Mouse (Mus musculus): ENCODE measurements around the gene Hs1bp3.

DNA sequence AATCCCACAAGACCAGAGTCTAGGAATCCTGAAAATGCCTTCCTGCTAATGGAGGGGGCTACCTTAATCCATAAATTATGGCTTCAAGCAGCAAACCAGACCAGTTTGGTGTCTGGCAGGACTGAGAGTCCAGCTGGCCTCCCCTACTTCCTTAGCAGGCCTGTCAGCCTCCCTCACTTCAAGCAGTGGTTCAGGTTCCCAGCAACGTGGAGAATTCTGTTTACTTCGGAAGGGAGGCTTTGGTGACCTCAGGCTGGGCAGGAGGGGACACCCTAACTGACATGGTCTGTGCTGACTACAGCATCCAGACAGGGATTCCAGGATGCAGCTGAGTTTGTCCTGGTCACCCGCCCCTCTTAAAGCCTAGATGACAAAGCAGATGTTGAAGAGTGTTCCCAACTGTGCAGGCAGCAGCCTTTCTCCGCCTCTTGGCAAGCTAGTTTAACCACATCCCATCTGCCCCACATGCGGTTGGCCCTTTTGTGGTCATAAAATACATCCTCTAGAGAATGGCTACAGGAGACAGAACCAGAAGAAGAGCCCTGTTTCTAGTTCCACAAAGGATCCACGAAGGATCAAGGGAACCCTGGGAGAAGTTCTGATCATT, 17.8 kb upstream of the Hs1bp3 start:
- no peak for TF ChIP-seq CTCF (conservative IDR thresholded peaks at IDR 0.05; ENCODE audit: low read length)
- no peak for TF ChIP-seq NANOG (IDR thresholded peaks at IDR 0.05; ENCODE audit: borderline replicate concordance, low read length)
